Mouse (Mus musculus) layer of hippocampus, postnatal 25 days (tissue): Measurements from ENCODE around the gene Ptgfrn. TPM values are rescaled to one million over a fixed set of nuclear protein-coding genes. Genes with fewer than 3 reads are reported as not detected.

Experiments
- DNase-seq, 2 experiments: peaks; one replicate each; pipeline ENCODE4 v3.0.0; 2022; ENCODE audit warnings: mixed read lengths in 2 of 2, low spot score in 1 of 2; ENCODE audit errors: extremely low spot score in 1 of 2
- total RNA-seq, 2 experiments: library from RNA; stranded (reverse); gene quantifications; 2 replicates each; pipeline ENCODE4 v1.2.3; 2021

Gene Ptgfrn
- total RNA-seq, 2 experiments from 2014 or later: 10.0 to 11.1 TPM

GRCm38 (mm10) chr3:101047586-101048275 lies 62.3 kb downstream of the Ptgfrn start:
- DNase-seq: peak; percentile 25 to 57

- DNase-seq: no peak
Observed at GRCm38 (mm10) chr3:101045431-101045830, 64.6 kb downstream of the Ptgfrn start.

GRCm38 (mm10) chr3:101044686-101045085 lies 65.4 kb downstream of the Ptgfrn start:
- DNase-seq: no peak

GRCm38 (mm10) chr3:101041997-101042396 lies 68.1 kb downstream of the Ptgfrn start:
- no peak for DNase-seq

GRCm38 (mm10) chr3:101037984-101038545 lies 72.0 kb downstream of the Ptgfrn start:
- DNase-seq: no peak

DNA sequence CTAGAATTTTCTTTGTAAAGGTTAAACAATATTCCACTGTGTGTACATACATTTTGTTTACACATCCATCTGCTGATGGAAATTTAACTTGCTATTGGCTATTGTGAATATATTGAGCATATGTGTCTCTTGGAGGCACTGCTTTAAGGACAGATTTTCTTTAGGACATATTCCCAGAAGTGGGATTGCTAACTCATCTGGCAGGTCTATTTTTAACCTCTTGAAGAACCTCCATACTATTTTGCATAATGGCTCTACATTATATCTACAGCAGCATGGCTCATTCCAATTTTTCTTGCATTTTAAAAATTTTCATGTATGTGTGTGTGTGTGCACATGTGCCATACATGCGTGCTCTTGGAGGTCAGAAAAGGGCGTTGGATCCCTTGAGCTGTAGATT lies 74.1 kb downstream of the Ptgfrn start:
- no peak for DNase-seq

- no peak for DNase-seq
Observed at GRCm38 (mm10) chr3:101034509-101034908, 75.6 kb downstream of the Ptgfrn start.

DNA sequence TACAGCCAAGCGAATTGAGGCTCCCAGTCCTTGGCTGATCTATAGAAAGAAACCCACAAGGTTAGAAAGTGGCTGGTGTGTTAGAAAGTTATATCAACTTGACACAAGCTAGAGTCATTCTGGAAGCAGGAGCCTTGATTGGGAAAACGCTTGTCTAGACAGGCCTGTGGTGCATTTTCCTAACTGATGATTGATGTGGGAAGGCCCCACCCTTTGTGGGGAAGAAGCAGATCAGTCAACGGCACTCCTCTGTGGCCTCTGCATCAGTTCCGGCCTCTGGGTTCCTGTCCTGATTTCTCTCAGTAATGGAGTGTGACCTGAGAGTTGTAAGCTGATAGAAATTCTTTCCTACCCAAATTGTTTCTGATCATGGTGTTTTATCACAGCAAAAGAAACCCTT lies 76.4 kb downstream of the Ptgfrn start:
- no peak for DNase-seq

GRCm38 (mm10) chr3:101031456-101032142 lies 78.5 kb downstream of the Ptgfrn start:
- no peak for DNase-seq

GRCm38 (mm10) chr3:101030630-101031029 lies 79.4 kb downstream of the Ptgfrn start:
- no peak for DNase-seq

DNA sequence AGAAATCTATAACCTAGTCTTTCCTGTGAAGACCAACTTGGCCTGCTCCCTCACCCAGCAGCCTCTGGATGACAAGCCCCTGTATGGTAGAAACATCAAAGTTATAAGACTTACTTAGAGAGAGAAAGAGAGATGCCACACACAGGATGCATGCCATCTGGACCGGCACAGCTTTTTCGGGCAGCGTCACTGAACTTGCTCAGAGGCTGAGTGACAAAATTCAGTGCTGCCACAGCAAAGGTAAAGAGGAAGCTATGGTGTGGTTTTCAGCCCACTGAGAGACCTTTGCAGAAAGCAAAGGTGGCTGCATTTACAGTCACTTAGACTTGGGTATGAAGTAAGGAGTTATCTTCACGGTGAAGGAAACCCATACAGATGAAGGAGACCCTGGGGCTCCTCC lies 80.7 kb downstream of the Ptgfrn start, which contains the start of gene Cd101:
Gene Cd101 (minus strand): TSS at position 218 of the 400 bp plus-strand sequence.
- no peak for DNase-seq

DNA sequence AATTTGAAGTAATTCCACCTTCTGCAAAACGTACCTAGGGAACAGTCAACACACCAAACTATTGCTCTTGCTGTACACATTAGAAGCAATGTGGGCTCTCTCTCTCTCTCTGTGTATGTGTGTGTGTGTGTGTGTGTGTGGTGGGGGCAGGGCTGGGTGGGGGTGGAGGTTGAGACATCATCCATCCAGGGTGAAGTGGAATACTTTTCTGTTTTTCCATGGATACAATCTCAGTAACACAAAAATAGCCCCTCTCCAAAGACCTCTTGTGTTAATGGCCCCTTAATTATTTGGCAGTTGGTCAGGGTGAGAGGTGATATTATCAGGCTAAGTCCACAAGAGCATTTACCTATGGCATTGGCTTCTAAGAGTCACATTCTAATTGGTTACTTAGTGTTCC lies 83.3 kb downstream of the Ptgfrn start:
- DNase-seq: no peak

GRCm38 (mm10) chr3:101022967-101023366 lies 87.1 kb downstream of the Ptgfrn start:
- no peak for DNase-seq

GRCm38 (mm10) chr3:101021481-101022051 lies 88.5 kb downstream of the Ptgfrn start:
- no peak for DNase-seq

- DNase-seq: no peak
Observed at GRCm38 (mm10) chr3:101021073-101021472, 89.0 kb downstream of the Ptgfrn start.

DNA sequence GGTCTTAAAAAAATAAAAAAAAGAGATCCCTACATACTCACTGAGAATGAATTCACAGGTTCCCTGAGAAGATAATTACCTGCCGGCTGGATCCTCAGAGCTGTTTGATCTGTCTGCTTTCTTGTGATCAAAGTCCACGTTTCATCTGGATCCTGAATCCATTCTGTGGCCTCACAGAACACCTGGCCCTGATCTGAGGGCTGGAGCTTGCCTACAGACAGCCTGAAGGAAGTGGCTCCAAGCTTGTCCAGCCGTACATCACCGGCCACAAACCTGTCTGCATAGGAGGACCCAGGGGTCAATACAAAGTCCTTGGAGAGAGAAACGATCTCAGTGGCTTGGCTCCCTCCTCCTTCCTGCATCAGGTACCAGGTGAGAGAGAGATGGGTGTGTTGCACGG lies 91.6 kb downstream of the Ptgfrn start:
- no peak for DNase-seq

GRCm38 (mm10) chr3:101016050-101016449 lies 94.0 kb downstream of the Ptgfrn start:
- no peak for DNase-seq

DNA sequence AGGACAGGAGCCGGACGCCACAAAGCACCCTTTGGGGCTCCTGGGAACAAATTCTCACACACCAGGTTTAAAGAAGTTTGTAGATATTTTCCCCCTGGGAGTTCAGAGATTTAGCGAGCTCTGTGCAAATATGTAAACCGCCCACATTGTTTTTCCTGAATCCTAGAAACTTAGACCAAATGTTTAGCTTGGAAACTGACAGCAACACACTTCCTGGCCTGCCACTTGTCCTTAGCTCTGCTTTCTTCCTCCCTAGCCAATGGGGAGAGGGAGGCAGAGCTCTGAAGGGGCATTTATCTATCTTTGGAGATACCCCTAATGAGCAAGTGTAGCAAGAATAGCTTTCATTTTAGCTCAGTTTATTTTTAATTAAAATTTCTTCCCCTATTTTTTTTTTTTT lies 94.8 kb downstream of the Ptgfrn start:
- no peak for DNase-seq

GRCm38 (mm10) chr3:101013536-101013935 lies 96.5 kb downstream of the Ptgfrn start:
- no peak for DNase-seq

DNA sequence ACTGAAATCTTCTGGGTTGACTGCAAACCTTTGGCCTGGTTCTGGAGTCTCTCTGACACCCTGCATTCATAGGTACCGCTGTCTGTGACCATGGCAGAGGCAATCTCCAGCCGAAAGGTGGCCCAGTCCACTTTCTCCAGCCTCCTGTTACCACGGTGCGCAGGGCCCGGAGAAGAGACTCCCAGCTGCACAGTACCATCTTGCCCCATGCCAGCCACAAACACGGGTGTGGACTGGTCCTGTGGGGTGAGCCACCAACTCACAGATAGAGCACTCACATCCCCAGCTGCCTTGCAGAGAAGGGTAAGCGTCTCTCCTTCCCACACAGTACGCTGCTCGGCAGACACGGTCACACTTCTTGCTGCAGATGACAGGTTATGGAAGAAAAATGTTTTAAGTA lies 97.1 kb downstream of the Ptgfrn start:
- no peak for DNase-seq

DNA sequence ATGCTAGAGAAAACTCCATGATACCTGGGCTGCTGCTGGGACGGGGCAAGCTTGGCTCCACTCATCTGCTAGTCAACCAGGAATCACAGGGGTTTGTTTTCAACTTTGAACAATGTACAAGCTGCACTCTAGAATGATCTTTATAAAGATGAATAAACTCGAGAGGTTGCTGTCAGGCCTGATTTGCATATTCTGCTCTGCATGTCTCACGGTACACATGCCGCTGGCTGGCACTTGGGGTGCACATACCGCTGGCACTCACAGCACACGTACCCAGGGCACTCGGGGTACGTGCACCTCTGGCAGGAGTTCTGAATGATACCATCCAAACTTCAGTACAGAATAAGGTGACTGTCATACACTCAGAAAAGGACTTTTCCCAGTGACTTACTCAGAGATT lies 97.5 kb downstream of the Ptgfrn start:
- DNase-seq: no peak
